Mouse (Mus musculus) testis, adult 2 months (tissue): Measurements from ENCODE around the gene Slc5a10.

Experiments
- CTCF ChIP-seq: fragments of 200-500 bp; IDR thresholded peaks from 2 replicates; pipeline ENCODE4 v1.5.1; 2012; ENCODE audit warnings: low read depth, mild to moderate bottlenecking, inconsistent platforms, low read length, moderate library complexity; ENCODE audit not compliant: control insufficient read depth, insufficient read depth, insufficient replicate concordance
- POLR2A ChIP-seq: fragments of 200-500 bp; IDR thresholded peaks from 2 replicates; pipeline ENCODE4 v1.6.1; 2012; ENCODE audit warnings: low read depth, mild to moderate bottlenecking, inconsistent platforms, low read length, moderate library complexity; ENCODE audit not compliant: control insufficient read depth

- TF ChIP-seq CTCF (peak; percentile 42; the same call in 1 of the 2 replicates), POLR2A (no peak)
These were observed 45.8 kb downstream of the Slc5a10 start for GRCm38 (mm10) chr11:61674839-61675159.
